Mouse (Mus musculus) thymus, adult 2 months (tissue): ENCODE data around the gene Pip5k1a. TPM values are rescaled to one million over a fixed set of nuclear protein-coding genes. Genes with fewer than 3 reads are reported as not detected.
"Not testable (repeated sequence)": the region's sequence is repeated elsewhere in the genome, so short reads cannot be mapped to it uniquely, and the experiment has no call there.

Source experiments
- DNase-seq: peaks from one replicate; pipeline ENCODE4 v3.0.0; 2021
- H3K27ac ChIP-seq: fragments of 200-500 bp; 2 replicates; pipeline ENCODE4 v1.5.1; 2012; ENCODE audit warnings: low read length, control low read depth; ENCODE audit not compliant: control insufficient read depth, insufficient read depth
- H3K27me3 ChIP-seq: fragments of 200-500 bp; 2 replicates; pipeline ENCODE4 v1.6.1; 2012; ENCODE audit warnings: mild to moderate bottlenecking, low read length, moderate library complexity, mixed read lengths; ENCODE audit not compliant: control insufficient read depth, insufficient read depth
- H3K36me3 ChIP-seq: fragments of 200-500 bp; 2 replicates; pipeline ENCODE4 v1.6.1; 2012; ENCODE audit warnings: mild to moderate bottlenecking, low read length, moderate library complexity; ENCODE audit not compliant: control insufficient read depth, insufficient read depth
- H3K4me1 ChIP-seq: fragments of 200-500 bp; replicated peaks from 2 replicates; pipeline ENCODE4 v1.6.1; 2012; ENCODE audit warnings: low read length; ENCODE audit not compliant: control insufficient read depth, insufficient read depth
- H3K4me3 ChIP-seq: fragments of 200-500 bp; 2 replicates; pipeline ENCODE4 v1.5.1; 2012; ENCODE audit warnings: mild to moderate bottlenecking, low read length, control low read depth, moderate library complexity; ENCODE audit not compliant: control insufficient read depth, insufficient read depth
- CTCF ChIP-seq: fragments of 200-500 bp; IDR thresholded peaks from 2 replicates; pipeline ENCODE4 v1.5.1; 2012; ENCODE audit warnings: mild to moderate bottlenecking, control low read depth, low read length, moderate library complexity, borderline replicate concordance; ENCODE audit not compliant: control insufficient read depth, poor library complexity, insufficient read depth; ENCODE audit errors: extremely low read depth
- POLR2A ChIP-seq: fragments of 200-500 bp; IDR thresholded peaks from 2 replicates; pipeline ENCODE4 v1.6.1; 2012; ENCODE audit warnings: mild to moderate bottlenecking, low read length, control low read depth, moderate library complexity; ENCODE audit not compliant: control insufficient read depth, poor library complexity, insufficient read depth; ENCODE audit errors: extremely low read depth
- WGBS: fragments of 180-500 bp; shearing (Covaris S2); methylation state at CpG from one replicate; pipeline ENCODE4 v1.1.7; 2018; 5-methylcytosine and 5-hydroxymethylcytosine counted together
- polyA plus RNA-seq: library from polyadenylated mRNA; depleted of rRNA; stranded (reverse); fragments of >200 nt; gene quantifications from 2 replicates; pipeline ENCODE4 v1.2.3, GENCODE M21; 2012

Gene Pip5k1a
- polyA plus RNA-seq, 1 experiment, result 36.5 TPM

DNA sequence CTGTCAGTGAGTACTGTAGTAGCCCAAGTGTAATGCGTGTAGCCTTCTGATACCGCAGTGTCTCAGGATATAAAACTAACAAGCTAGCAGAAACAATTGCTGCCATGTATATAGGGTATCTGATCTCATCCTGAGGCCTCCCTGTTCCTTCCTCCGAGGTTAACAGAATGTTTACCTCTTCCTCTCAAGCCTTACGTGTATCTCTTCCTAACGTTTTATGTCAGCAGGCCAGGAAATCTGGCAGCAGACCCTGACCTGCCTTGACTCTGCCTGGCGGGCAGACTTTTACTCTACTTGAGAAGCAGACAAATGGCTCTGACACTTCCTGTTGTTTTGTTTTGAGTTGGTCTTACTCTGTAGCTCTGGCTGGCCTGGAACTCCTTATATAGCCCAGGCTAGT lies 14.8 kb upstream of the Pip5k1a start:
- TF ChIP-seq CTCF (no peak), POLR2A (no peak)
- 83% methylated on average over 6 of the region's 6 CpGs for WGBS
- no peak overlapping the region for H3K27ac ChIP-seq
- H3K36me3 ChIP-seq, result peaks cover 41% of the 10 kb centered on the region
- no peaks in the 10 kb centered on the region for H3K27me3 ChIP-seq
- no peak overlapping the region for H3K4me3 ChIP-seq
- H3K4me1 ChIP-seq, result no peaks in the 10 kb centered on the region
- DNase-seq, result no peak

DNA sequence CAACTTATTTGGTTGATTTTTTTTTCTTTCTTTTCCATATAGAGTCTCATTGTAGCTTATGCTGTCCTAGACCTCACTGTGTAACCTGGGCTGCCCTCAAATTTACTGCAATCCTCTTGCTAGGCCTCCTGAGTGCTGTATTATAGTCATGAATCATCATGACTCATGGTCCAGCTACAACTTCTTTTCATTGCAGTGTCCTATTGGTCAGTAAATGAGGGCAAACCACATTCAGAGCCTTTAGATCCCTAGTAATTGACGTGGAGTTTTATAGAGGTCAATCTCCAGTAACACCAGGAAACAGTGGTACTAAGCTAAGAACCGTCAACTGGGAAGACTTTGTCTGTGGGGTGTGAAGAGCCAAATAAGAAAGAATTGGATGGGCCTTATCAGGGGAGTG lies 11.0 kb upstream of the Pip5k1a start:
- TF ChIP-seq POLR2A, result no peak
- TF ChIP-seq CTCF, result no peak
- Histone ChIP-seq H3K4me3 (no peak overlapping the region), H3K27me3 (no peaks in the 10 kb centered on the region), H3K27ac (no peak overlapping the region), H3K4me1 (no peaks in the 10 kb centered on the region), H3K36me3 (peaks cover 40% of the 10 kb centered on the region)
- WGBS, result 96% methylated on average over 2 of the region's 2 CpGs
- DNase-seq, result no peak

DNA sequence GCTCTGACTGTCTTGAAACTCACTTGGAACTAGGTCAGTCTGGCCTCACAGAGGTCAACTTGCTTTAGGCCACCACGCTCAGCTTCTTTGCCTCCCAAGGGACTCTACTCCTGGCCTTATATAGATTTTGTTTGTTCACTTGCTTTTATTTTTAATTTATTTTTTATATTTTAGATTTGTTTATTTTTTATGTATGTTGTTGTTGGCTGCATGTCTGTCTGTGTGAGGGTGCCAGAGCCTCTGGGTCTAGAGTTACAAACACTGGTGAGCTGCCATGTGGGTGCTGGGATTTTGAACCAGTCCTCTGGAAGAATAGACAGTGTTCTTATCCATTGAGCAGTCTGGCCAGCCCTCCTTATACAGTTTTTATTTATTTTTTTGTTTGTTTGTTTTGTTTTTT lies 6.0 kb upstream of the Pip5k1a start:
- H3K4me1 ChIP-seq, result 0 out of 2 replicates have a peak, but pooled peaks cover 2% of the 10 kb centered on the region
- TF ChIP-seq CTCF (no peak), POLR2A (no peak)
- no peak overlapping the region for H3K4me3 ChIP-seq
- no peak for DNase-seq
- 96% methylated on average over 1 of the region's 1 CpGs for WGBS
- H3K36me3 ChIP-seq, result peaks cover 4% of the 10 kb centered on the region; the same call in 1 of the 2 replicates
- no peak overlapping the region for H3K27ac ChIP-seq
- no peaks in the 10 kb centered on the region for H3K27me3 ChIP-seq

DNA sequence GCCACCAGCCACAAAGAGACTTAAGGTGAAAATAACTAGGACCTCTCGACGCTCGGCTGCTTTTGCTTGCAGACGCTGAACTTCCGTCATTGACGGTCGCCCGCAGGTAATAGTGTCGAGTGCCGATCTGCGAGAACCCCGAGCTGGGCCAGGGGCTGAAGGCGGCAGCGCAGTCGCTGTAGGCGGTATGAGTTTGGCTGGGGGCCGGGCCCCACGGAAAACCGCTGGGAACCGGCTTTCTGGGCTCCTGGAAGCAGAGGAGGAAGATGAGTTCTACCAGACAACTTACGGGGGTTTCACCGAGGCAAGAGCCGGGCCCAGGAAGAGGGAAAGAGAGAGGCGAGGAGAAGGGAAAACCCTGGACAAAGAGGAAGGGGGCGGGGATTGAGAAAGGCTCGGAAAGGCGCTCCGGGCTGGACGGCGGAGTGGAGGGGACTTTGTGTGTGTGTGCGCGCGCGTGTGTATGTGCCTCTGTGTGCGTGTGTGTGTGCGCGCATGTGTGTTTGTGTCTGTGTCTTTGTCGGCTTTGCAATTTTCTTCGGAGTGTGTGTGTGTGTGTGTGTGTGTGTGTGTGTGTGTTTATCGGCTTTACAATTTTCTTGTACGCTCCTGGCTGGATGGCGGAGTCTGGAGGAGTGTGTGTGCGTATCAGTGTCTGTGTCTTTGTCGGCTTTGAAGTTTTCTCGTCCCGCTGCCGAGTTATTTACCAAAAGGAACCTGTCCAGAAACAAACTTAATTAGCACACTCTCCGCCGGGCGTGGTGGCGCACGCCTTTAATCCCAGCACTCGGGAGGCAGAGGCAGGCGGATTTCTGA lies 4.4 kb upstream of the Pip5k1a start, which contains the start of gene Vps72:
Gene Vps72 (plus strand): TSS at position 112 of the 816 bp plus-strand sequence.
- H3K27me3 ChIP-seq, result no peaks in the 10 kb centered on the region
- peak within 1 kb of the TSS; percentile 81 for H3K27ac ChIP-seq
- peak; percentile 95 for DNase-seq
- no peaks in the 10 kb centered on the region for H3K36me3 ChIP-seq
- peak; percentile 42; the same call in 1 of the 2 replicates for TF ChIP-seq CTCF
- peak; percentile 68 for TF ChIP-seq POLR2A
- WGBS, result under 1% methylated on average over 54 of the region's 54 CpGs
- H3K4me3 ChIP-seq, result peak within 1 kb of the TSS; percentile 78
- 0 out of 2 replicates have a peak, but pooled peaks cover 2% of the 10 kb centered on the region for H3K4me1 ChIP-seq

DNA sequence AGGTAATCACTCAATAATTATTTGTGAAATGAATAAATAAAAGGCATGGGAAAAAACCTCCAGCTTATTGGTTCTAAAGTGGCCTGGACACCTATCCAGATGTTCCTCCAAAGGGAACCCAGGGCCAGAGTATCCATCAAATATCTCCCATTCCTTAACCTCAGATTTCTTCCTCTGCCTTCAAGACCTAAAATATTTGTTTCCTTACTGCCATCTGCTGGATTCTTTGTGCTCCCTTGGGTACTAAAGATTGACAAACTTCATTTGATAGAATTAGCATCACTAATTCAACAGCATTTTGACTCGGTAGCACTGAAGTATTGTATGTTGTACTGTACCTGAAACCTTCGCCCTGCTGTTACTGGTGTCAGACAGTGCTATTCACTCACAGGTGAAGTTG lies 1.2 kb upstream of the Pip5k1a start:
- no peaks in the 10 kb centered on the region for H3K27me3 ChIP-seq
- no peak overlapping the region for H3K27ac ChIP-seq
- WGBS, result 57% methylated on average over 2 of the region's 2 CpGs
- no peak overlapping the region for H3K4me3 ChIP-seq
- no peaks in the 10 kb centered on the region for H3K36me3 ChIP-seq
- no peak for DNase-seq
- TF ChIP-seq CTCF (no peak), POLR2A (no peak)
- H3K4me1 ChIP-seq, result peaks cover 4% of the 10 kb centered on the region

DNA sequence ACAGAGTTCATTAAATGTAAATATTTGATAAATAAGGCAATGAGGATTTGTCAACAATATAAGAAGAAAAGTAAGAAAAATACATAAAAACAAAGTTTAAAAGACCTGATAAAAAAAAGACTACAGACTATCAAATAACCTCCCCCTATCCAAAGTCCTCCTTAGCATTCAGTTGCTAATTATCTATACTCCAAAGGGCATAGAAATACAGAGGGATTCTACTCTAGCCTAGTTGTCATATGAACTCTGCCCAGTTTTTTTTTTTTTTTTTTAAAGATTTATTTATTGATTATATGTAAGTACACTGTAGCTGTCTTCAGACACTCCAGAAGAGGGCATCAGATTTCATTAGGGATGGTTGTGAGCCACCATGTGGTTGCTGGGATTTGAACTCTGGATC lies 578 bp upstream of the Pip5k1a start:
- H3K36me3 ChIP-seq, H3K4me3 ChIP-seq, H3K4me1 ChIP-seq, DNase-seq, H3K27ac ChIP-seq, H3K27me3 ChIP-seq: not testable (repeated sequence)

DNA sequence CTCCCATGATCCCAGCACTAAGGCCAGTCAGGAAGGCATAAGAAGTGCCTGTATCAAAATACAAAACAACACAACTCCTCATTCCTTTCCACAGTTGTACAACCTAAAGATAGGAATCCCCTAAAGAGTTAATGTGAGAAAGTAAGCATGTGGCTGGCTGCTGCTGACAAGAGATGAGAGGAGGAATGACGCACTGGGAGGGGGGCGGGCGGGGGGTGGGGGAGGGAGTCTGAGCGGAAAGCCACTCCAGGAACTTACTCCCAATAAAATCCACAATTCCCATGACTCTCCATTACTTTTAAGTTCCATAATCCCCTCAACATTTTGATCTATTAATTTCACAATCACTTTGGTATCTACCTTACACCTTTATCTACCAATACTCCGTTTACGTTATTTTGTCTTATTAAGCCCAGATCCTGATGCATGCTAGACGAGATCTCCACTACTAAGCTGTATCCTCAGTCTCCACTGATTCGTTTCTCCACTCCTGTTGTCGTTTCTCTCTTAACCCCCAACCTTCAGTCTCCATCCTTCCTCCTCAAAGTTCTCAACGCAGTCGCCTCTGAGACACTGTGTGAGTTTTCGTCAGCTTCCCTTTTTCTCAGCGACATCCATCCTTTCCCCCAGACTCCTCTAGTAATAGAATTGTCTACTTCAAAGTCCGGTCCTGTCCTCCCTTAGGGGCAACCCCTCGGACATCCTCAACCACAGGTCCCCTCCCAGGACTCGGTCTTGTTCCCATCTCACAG lies 968 bp downstream of the Pip5k1a start:
- H3K27ac ChIP-seq, result peak overlapping the region; percentile 45; the same call in 1 of the 2 replicates
- no peak for DNase-seq
- H3K27me3 ChIP-seq, result no peaks in the 10 kb centered on the region
- TF ChIP-seq CTCF (no peak), POLR2A (no peak)
- peaks cover 4% of the 10 kb centered on the region for H3K4me1 ChIP-seq
- peak overlapping the region; percentile 90 for H3K4me3 ChIP-seq
- under 1% methylated on average over 16 of the region's 16 CpGs for WGBS
- no peaks in the 10 kb centered on the region for H3K36me3 ChIP-seq
